Mouse (Mus musculus) G1E (cell line): ENCODE measurements around the gene Ryr1.

Source experiments
- CTCF ChIP-seq: IDR thresholded peaks from 2 replicates; pipeline ENCODE4 v1.5.1; 2012; ENCODE audit warnings: low read depth, low read length, inconsistent platforms, mixed read lengths
- GATA1 ChIP-seq: IDR thresholded peaks from 2 replicates; pipeline ENCODE4 v1.6.1; 2012; ENCODE audit warnings: borderline replicate concordance, low read length, inconsistent platforms, mixed read lengths
- GATA2 ChIP-seq: IDR thresholded peaks from 2 replicates; pipeline ENCODE4 v1.6.1; 2012; ENCODE audit warnings: low read depth, low read length, inconsistent platforms, borderline replicate concordance
- TAL1 ChIP-seq: conservative IDR thresholded peaks from 2 replicates; pipeline ENCODE4 v1.6.1; 2012; ENCODE audit warnings: low read depth, low read length, inconsistent platforms, mixed read lengths

- TF ChIP-seq CTCF, result no peak
- TF ChIP-seq GATA1, result no peak
- TF ChIP-seq TAL1, result no peak
- no peak for TF ChIP-seq GATA2
These were observed 166.8 kb downstream of the Ryr1 start for GRCm38 (mm10) chr7:28957997-28958725.
